Mouse (Mus musculus): ENCODE data around the gene Tvp23a. TPM values are rescaled to one million over a fixed set of nuclear protein-coding genes. Genes with fewer than 3 reads are reported as not detected.

Gene Tvp23a
- polyA plus RNA-seq, 1 experiment from 2014 or later, result 25.0 TPM

DNA sequence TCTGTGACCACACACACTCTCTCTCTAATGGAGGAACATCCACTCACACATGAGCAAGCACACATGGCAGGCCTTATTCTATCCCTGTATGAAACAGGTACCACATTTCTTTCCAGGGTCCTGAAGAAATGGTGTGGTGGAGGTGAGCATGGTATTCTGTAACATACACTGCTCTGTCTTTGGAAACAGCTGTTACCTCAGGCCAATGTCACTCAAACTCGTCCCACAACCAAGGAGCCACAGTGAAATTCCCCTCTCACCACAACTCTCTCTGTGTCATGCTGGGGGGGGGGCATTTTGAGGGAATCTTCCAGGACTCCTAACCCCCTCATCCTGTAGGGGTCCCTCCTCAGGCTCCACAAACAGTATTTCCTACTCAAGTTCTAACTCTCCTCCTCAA lies 15.3 kb downstream of the Tvp23a start:
- Histone ChIP-seq H3K9ac (replicated peaks) (no peak overlapping the region), H3K9me3 (no peaks in the 10 kb centered on the region), H3K27ac (no peak overlapping the region), H3K4me1 (replicated peaks) (no peaks in the 10 kb centered on the region), H3K4me2 (no peak overlapping the region), H3K4me3 (replicated peaks) (no peak overlapping the region), H3K36me3 (peaks cover 17% of the 10 kb centered on the region), H3K27me3 (no peaks in the 10 kb centered on the region)
- no peak for ATAC-seq (ENCODE audit: insufficient number of reproducible peaks, insufficient read depth, low FRiP score, low TSS enrichment, low read depth)
- WGBS, result 65% methylated on average over 1 of the region's 1 CpGs

DNA sequence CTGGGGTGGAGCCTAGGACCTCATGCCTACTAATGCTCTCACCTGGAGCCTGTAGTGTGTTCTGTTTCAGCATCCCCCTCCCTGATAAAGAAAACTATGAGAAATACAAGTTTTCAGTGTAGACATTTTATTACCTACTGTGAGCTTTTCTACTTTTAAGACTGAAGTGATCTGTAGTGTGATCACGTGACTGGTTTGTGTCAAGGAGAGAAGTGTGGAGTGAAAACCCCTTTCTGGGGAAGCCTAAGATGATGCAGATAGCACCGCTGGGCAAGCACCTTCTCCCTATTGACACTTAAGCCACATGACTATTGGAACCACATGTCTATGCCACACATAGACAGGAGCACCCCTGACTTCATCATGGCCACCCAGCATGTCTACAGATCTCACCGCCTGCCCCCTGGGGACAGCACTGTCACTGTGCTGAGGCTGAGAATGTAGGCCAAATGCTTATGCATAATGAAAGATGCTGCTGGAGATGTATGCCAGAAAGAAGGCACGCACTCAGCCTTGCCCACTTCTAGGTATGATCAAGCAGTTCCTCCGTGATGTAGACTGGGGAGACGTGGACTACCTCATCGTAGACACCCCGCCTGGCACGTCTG lies 26.6 kb downstream of the Tvp23a start:
- Histone ChIP-seq H3K36me3 (peaks cover 98% of the 10 kb centered on the region), H3K9ac (replicated peaks) (no peak overlapping the region), H3K4me1 (replicated peaks) (no peaks in the 10 kb centered on the region), H3K4me2 (no peak overlapping the region), H3K27me3 (no peaks in the 10 kb centered on the region), H3K27ac (no peak overlapping the region), H3K9me3 (0 out of 2 replicates have a peak, but pooled peaks cover 6% of the 10 kb centered on the region), H3K4me3 (replicated peaks) (no peak overlapping the region)
- 95% methylated on average over 9 of the region's 9 CpGs for WGBS
- ATAC-seq (ENCODE audit: insufficient number of reproducible peaks, insufficient read depth, low FRiP score, low TSS enrichment, low read depth), result no peak

DNA sequence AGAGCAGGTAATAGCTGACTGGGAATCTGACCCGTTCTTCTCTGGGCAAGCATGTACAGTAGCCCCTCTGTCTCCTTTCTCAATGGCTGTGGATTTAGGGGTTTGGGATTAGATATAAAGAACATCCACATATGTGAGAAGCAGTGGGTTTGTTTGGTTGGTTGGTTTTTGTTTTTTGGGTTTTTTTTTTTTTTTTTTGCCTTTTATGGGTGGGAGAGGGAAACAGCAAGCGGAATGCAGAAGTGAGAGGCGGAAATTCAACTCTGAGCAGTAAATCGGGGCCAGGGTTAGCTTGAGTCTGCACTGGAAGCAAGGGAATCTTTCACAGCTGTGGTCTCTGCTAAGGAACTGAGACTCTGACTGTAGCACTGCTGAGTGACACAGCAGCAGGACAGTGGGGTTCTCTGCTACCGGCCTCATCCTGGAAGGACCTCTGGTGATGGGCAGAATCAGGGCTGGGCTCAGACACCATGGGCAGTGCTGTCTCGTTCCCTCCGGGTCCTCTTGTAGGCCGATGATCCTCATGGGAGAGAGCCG lies 29.4 kb downstream of the Tvp23a start:
- peaks cover 93% of the 10 kb centered on the region for H3K36me3 ChIP-seq
- ATAC-seq (ENCODE audit: insufficient number of reproducible peaks, insufficient read depth, low FRiP score, low TSS enrichment, low read depth), result no peak

DNA sequence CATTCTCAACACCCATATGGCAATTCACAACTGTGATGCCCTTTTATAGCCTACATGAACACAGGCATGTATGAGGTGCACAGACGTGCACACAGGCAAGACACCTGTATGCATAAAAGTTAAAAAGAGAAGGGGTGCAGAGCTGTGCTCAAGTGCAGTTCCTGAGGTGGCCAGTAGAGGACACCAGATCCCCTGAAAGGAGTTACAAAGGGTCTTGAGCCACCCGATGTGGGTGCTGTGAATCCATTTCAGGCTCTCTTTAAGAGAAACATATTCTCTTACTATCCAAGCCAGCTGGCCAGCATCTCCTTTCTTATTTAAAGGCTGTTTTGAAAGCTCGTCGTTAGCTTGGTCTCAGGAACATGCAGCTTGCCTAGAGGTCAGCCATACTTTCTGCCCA lies 30.3 kb downstream of the Tvp23a start:
- Histone ChIP-seq H3K36me3 (peaks cover 84% of the 10 kb centered on the region), H3K9ac (replicated peaks) (no peak overlapping the region), H3K27ac (no peak overlapping the region), H3K9me3 (0 out of 2 replicates have a peak, but pooled peaks cover 6% of the 10 kb centered on the region), H3K4me3 (replicated peaks) (no peak overlapping the region), H3K27me3 (no peaks in the 10 kb centered on the region), H3K4me1 (replicated peaks) (peaks cover 12% of the 10 kb centered on the region), H3K4me2 (no peak overlapping the region)
- ATAC-seq (ENCODE audit: insufficient number of reproducible peaks, insufficient read depth, low FRiP score, low TSS enrichment, low read depth), result no peak
- 86% methylated on average over 4 of the region's 4 CpGs for WGBS

More for the DNA sequence above, 29.4 kb downstream of the Tvp23a start:
- no peaks in the 10 kb centered on the region for H3K27me3 ChIP-seq
- H3K9me3 ChIP-seq, result 0 out of 2 replicates have a peak, but pooled peaks cover 6% of the 10 kb centered on the region
- peaks cover 6% of the 10 kb centered on the region for H3K4me1 ChIP-seq (replicated peaks)
- H3K9ac ChIP-seq (replicated peaks), result no peak overlapping the region
- no peak overlapping the region for H3K27ac ChIP-seq
- no peak overlapping the region for H3K4me3 ChIP-seq (replicated peaks)
- 94% methylated on average over 9 of the region's 9 CpGs for WGBS
- no peak overlapping the region for H3K4me2 ChIP-seq

DNA sequence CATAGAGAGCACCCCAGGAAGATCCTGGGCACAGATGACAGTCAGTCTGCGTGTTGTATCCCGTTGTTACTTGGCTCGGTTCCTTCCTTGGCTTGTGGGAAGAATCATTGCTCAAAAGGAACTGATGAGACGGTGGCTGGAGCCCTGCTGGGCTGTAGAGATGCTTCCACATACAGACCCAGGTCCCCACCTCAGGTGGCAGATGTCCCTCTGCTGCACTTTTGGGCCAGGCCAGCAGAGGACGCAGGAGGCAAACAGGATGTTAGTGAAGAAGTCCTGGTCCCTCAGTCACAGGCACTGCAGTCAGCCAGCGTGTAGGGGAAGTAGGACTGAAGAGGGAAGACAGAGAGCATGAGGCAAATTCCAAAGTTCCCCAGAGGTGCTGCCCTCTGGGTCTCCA lies 31.2 kb downstream of the Tvp23a start:
- H3K36me3 ChIP-seq, result peaks cover 75% of the 10 kb centered on the region

DNA sequence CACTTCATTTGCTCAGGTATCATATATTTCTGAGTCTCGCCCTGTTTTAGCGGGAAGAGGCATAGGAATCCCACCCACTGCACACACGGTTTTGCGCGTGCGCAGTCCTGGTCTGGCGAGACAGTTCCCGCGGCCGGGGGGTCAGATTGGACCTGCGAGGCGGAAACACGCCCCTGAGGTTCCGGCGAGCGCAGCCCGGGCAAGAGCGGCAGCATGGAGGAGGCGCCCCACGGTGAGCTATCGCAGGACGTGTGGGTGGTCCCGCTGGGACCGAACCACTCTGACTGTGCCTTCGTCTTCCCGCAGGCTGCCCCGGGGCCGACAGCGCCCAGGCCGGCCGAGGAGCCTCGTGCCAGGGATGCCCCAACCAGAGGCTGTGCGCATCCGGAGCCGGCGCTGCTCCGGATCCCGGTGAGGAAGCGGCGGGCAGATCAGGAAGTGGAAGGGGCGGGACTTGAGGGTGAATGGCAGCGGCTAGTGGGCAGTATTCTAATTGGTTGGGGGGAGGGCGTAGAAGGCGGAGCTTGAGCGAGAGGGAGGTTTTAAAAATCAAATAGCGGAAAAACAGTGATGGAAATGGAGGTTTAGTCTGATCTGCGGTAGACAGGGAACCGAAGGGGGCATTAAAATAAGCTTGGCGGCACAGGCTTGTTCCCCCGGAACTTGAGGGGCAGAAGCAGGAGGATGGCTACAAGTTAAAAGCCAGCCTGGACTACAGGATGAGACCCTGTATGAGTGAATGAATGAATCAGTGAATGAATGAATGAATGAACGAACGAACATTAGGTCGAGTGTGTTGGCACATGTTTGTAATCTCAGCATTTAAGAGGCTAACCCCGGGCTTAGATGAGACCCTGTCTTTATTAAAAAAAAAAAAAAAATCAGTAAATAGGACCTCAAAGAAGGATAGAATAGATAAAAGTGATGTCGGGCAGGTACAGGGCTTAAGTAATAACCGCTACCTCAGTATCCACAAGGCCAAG lies 35.1 kb downstream of the Tvp23a start, which contains the start of gene Nubp1:
Gene Nubp1, plus strand, starts transcription at position 185 of the 983 bp plus-strand sequence.
- H3K27me3 ChIP-seq, result no peaks in the 10 kb centered on the region
- peak; percentile 93 for ATAC-seq (ENCODE audit: insufficient number of reproducible peaks, insufficient read depth, low FRiP score, low TSS enrichment, low read depth)
- peak within 1 kb of the TSS; percentile 93 for H3K27ac ChIP-seq
- 4% methylated on average over 56 of the region's 56 CpGs for WGBS
- H3K4me2 ChIP-seq, result peak within 1 kb of the TSS; percentile 75
- H3K4me3 ChIP-seq (replicated peaks), result peak within 1 kb of the TSS; percentile 73
- peaks cover 16% of the 10 kb centered on the region for H3K4me1 ChIP-seq (replicated peaks)
- H3K9me3 ChIP-seq, result peaks cover 6% of the 10 kb centered on the region; the same call in 1 of the 2 replicates
- peak within 1 kb of the TSS; percentile 70 for H3K9ac ChIP-seq (replicated peaks)
- H3K36me3 ChIP-seq, result peaks cover 38% of the 10 kb centered on the region

More for the DNA sequence above, 31.2 kb downstream of the Tvp23a start:
- Histone ChIP-seq H3K27me3 (no peaks in the 10 kb centered on the region), H3K4me1 (replicated peaks) (peaks cover 16% of the 10 kb centered on the region), H3K9ac (replicated peaks) (no peak overlapping the region), H3K4me3 (replicated peaks) (no peak overlapping the region), H3K27ac (no peak overlapping the region), H3K4me2 (no peak overlapping the region), H3K9me3 (0 out of 2 replicates have a peak, but pooled peaks cover 6% of the 10 kb centered on the region)
- WGBS, result 78% methylated on average over 6 of the region's 6 CpGs
- no peak for ATAC-seq (ENCODE audit: insufficient number of reproducible peaks, insufficient read depth, low FRiP score, low TSS enrichment, low read depth)

DNA sequence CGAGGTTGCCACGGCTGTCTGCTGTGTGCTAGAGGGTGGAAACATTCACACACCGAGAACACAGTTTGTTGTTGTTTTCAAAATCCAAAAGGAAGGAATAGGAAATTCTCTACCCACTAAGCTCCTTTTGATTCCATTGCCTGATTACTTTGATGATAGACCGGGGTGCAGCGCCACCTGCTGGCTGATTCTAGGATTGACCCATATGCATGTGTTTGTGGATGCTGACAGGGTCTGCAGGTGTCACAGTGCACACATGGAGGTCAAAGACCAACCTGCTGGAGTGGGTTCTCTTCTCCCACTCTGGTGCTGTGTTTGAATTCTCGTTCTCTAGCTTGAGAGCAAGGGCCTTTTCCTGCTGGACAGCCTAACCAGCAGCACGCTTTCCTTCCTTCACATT lies 48.0 kb downstream of the Tvp23a start:
- no peaks in the 10 kb centered on the region for H3K9me3 ChIP-seq

DNA sequence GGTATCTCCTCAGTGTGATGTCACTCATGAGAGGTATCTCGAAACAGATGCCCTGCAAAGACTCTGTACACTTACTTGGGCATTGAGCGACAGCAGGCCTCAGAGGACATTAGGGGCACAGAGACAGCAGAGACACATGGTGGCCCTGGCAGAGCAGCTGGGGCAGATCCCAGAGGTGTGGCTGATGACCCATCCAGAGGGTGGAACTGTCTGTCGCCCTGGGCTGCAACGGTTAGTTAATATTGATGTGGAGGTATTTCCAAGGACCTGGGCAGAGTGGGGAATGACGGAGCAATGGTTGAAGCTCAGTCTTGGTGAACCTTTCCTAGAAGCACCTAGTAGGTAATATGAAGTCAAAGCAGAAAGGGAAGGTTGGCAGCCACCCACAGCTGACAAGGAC lies 48.4 kb downstream of the Tvp23a start:
- 71% methylated on average over 5 of the region's 5 CpGs for WGBS
- H3K4me3 ChIP-seq (replicated peaks), result no peak overlapping the region
- no peaks in the 10 kb centered on the region for H3K36me3 ChIP-seq
- peaks cover 26% of the 10 kb centered on the region for H3K27me3 ChIP-seq
- ATAC-seq (ENCODE audit: insufficient number of reproducible peaks, insufficient read depth, low FRiP score, low TSS enrichment, low read depth), result no peak
- no peak overlapping the region for H3K27ac ChIP-seq
- no peak overlapping the region for H3K9ac ChIP-seq (replicated peaks)
- H3K4me1 ChIP-seq (replicated peaks), result peaks cover 9% of the 10 kb centered on the region
- no peaks in the 10 kb centered on the region for H3K9me3 ChIP-seq
- H3K4me2 ChIP-seq, result no peak overlapping the region

More for the DNA sequence above, 48.0 kb downstream of the Tvp23a start:
- peaks cover 9% of the 10 kb centered on the region for H3K4me1 ChIP-seq (replicated peaks)
- H3K4me2 ChIP-seq, result no peak overlapping the region
- WGBS, result 32% methylated on average over 7 of the region's 7 CpGs
- no peak for ATAC-seq (ENCODE audit: insufficient number of reproducible peaks, insufficient read depth, low FRiP score, low TSS enrichment, low read depth)
- no peak overlapping the region for H3K9ac ChIP-seq (replicated peaks)
- H3K4me3 ChIP-seq (replicated peaks), result no peak overlapping the region
- no peaks in the 10 kb centered on the region for H3K36me3 ChIP-seq
- H3K27ac ChIP-seq, result no peak overlapping the region
- H3K27me3 ChIP-seq, result peaks cover 22% of the 10 kb centered on the region

DNA sequence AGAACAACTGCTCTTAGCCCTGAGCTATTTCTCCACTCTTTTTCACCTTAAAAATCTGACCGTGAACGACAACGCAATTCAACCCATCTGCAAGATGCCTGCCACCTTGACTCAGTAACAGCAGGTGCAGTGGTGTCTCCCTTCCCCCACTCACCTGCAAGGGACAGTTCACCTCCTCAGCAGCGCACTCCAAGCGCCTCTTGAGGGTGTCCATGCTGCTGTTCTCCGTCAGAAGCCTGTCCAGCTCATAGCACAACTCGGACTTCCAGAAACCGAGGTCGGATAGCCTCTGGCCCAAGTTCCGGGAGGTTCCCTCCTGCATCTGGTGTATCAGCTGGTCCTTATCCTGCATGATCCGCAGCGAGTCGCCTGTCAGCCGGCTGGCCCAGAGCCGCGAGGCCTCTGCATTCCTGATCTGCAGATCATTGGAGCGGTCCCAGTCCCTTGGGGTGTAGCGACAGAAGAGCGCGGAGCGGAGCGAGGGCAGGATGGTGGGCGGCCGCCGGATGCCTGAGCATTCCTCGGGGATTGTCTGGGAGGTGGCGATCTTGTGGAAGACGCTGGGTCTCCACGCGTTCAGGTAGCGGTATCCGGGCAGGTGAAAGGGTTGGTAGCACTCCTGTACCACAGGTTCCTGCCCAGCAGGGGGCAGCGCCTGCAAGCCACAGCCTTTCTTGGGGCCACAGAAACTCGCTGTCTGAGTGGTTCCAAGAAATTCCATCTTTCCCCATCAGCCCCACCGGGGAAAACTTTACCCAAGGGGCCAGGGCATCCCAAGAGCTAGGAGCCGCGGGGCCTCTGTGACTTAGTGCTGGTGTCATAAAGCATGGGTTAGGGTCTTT lies 52.2 kb downstream of the Tvp23a start, which contains the start of gene Tekt5:
Gene Tekt5, minus strand, starts transcription at position 792 of the 842 bp plus-strand sequence.
- Histone ChIP-seq H3K36me3 (no peaks in the 10 kb centered on the region), H3K9ac (replicated peaks) (peak within 1 kb of the TSS; percentile 45), H3K9me3 (no peaks in the 10 kb centered on the region), H3K27me3 (peaks cover 33% of the 10 kb centered on the region), H3K27ac (no peak within 1 kb of the TSS), H3K4me1 (replicated peaks) (peaks cover 9% of the 10 kb centered on the region), H3K4me2 (peak within 1 kb of the TSS; percentile 56), H3K4me3 (replicated peaks) (peak within 1 kb of the TSS; percentile 29)
- WGBS, result 7% methylated on average over 37 of the region's 37 CpGs
- peak; percentile 3; the same call in 1 of the 2 replicates for ATAC-seq (ENCODE audit: insufficient number of reproducible peaks, insufficient read depth, low FRiP score, low TSS enrichment, low read depth)

DNA sequence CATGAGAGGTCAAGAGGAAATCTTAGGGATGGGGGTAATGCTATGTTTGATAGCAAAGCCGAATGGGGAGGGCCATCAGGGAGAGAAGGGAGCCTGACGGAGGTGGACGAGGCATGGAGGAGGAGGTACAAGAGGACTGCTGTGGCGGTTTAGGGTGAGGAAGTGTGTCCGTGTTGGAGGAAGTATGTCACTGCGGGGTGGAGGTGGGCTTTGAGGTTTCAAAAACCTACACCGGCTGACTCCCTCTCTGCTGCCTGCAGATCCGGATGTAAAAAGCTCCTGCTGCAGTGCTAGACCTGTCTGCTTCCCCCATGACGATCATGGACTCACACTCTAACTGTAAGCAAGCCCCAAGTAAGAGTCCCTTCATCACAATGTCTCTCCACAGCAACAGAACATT lies 54.6 kb downstream of the Tvp23a start:
- Histone ChIP-seq H3K9me3 (no peaks in the 10 kb centered on the region), H3K4me1 (replicated peaks) (peaks cover 9% of the 10 kb centered on the region), H3K27ac (no peak overlapping the region), H3K4me3 (replicated peaks) (no peak overlapping the region), H3K27me3 (peaks cover 33% of the 10 kb centered on the region), H3K36me3 (no peaks in the 10 kb centered on the region), H3K4me2 (no peak overlapping the region), H3K9ac (replicated peaks) (no peak overlapping the region)
- 82% methylated on average over 9 of the region's 9 CpGs for WGBS
- ATAC-seq (ENCODE audit: insufficient number of reproducible peaks, insufficient read depth, low FRiP score, low TSS enrichment, low read depth), result no peak
